Mouse (Mus musculus): ENCODE measurements at regions not wholly inside any gene's neighbourhood (a gene's known extent, or its start where the extent isn't known, plus 50 kb on each side); places are given as distances from the start of the nearest gene placed in this dataset.

GRCm38 (mm10) chr12:58829656-58830055 lies 182.2 kb downstream of the Sec23a start:
- H3ac ChIP-seq (ENCODE audit: control insufficient read depth, insufficient read length, low read depth), result no peak overlapping the region
- H3K36me3 ChIP-seq (ENCODE audit: control insufficient read depth, insufficient read depth), result no peaks in the 10 kb centered on the region
- no peaks in the 10 kb centered on the region for H3K79me3 ChIP-seq (ENCODE audit: low read depth)
- TF ChIP-seq MYOG (IDR thresholded peaks at IDR 0.05; ENCODE audit: control insufficient read depth, extremely low read depth, insufficient read length), result no peak
- no peak for TF ChIP-seq CEBPB (IDR thresholded peaks at IDR 0.05; ENCODE audit: low read depth)
- no peak for TF ChIP-seq CTCF (IDR thresholded peaks at IDR 0.05; ENCODE audit: control insufficient read depth, insufficient read depth, insufficient read length)
- TF ChIP-seq MAX (IDR thresholded peaks at IDR 0.05), result no peak
- TF ChIP-seq USF1 (IDR thresholded peaks at IDR 0.05; ENCODE audit: low read depth), result no peak
- TF ChIP-seq MYOD1 (IDR thresholded peaks at IDR 0.05; ENCODE audit: control insufficient read depth, insufficient read length, low read depth), result no peak
- H3K4me3 ChIP-seq (ENCODE audit: insufficient read depth, poor library complexity, severe bottlenecking), result no peak overlapping the region
- no peaks in the 10 kb centered on the region for H3K27me3 ChIP-seq (ENCODE audit: control insufficient read depth, insufficient read depth, insufficient read length)
- no peaks in the 10 kb centered on the region for H3K79me2 ChIP-seq (ENCODE audit: control insufficient read depth, insufficient read depth)

- TF ChIP-seq MAX (IDR thresholded peaks at IDR 0.05), result no peak
- no peak for TF ChIP-seq MYOD1 (IDR thresholded peaks at IDR 0.05; ENCODE audit: control insufficient read depth, insufficient read length, low read depth)
- no peak for TF ChIP-seq CTCF (IDR thresholded peaks at IDR 0.05; ENCODE audit: control insufficient read depth, insufficient read depth, insufficient read length)
- no peak for TF ChIP-seq FOSL1 (IDR thresholded peaks at IDR 0.05; ENCODE audit: insufficient read depth, low read length, poor library complexity, severe bottlenecking)
- no peak for TF ChIP-seq CEBPB (IDR thresholded peaks at IDR 0.05; ENCODE audit: low read depth)
- TF ChIP-seq MYOG (IDR thresholded peaks at IDR 0.05; ENCODE audit: control insufficient read depth, extremely low read depth, insufficient read length), result no peak
- TF ChIP-seq USF1 (IDR thresholded peaks at IDR 0.05; ENCODE audit: low read depth), result no peak
- Histone ChIP-seq H3K36me3 (ENCODE audit: control insufficient read depth, insufficient read depth) (no peaks in the 10 kb centered on the region), H3K79me2 (ENCODE audit: control insufficient read depth, insufficient read depth) (no peaks in the 10 kb centered on the region), H3ac (ENCODE audit: control insufficient read depth, insufficient read length, low read depth) (no peak overlapping the region), H3K27me3 (ENCODE audit: control insufficient read depth, insufficient read depth, insufficient read length) (no peaks in the 10 kb centered on the region), H3K79me3 (ENCODE audit: low read depth) (no peaks in the 10 kb centered on the region), H3K4me3 (ENCODE audit: insufficient read depth, poor library complexity, severe bottlenecking) (no peak overlapping the region)
Measured at GRCm38 (mm10) chr12:58827864-58828263, 184.0 kb downstream of the Sec23a start.

- no peaks in the 10 kb centered on the region for H3K79me3 ChIP-seq (ENCODE audit: low read depth)
Measured at GRCm38 (mm10) chr12:58825139-58825921, 186.5 kb downstream of the Sec23a start.

GRCm38 (mm10) chr12:58822971-58823370 lies 188.8 kb downstream of the Sec23a start:
- no peaks in the 10 kb centered on the region for H3K79me3 ChIP-seq (ENCODE audit: low read depth)
- TF ChIP-seq FOSL1 (IDR thresholded peaks at IDR 0.05; ENCODE audit: insufficient read depth, low read length, poor library complexity, severe bottlenecking) (no peak), CTCF (IDR thresholded peaks at IDR 0.05; ENCODE audit: control insufficient read depth, insufficient read depth, insufficient read length) (no peak), MAX (IDR thresholded peaks at IDR 0.05) (no peak), USF1 (IDR thresholded peaks at IDR 0.05; ENCODE audit: low read depth) (no peak), MYOD1 (IDR thresholded peaks at IDR 0.05; ENCODE audit: control insufficient read depth, insufficient read length, low read depth) (no peak), CEBPB (IDR thresholded peaks at IDR 0.05; ENCODE audit: low read depth) (no peak), MYOG (IDR thresholded peaks at IDR 0.05; ENCODE audit: control insufficient read depth, extremely low read depth, insufficient read length) (no peak)
- no peaks in the 10 kb centered on the region for H3K27me3 ChIP-seq (ENCODE audit: control insufficient read depth, insufficient read depth, insufficient read length)
- H3K36me3 ChIP-seq (ENCODE audit: control insufficient read depth, insufficient read depth), result no peaks in the 10 kb centered on the region
- no peak overlapping the region for H3K4me3 ChIP-seq (ENCODE audit: insufficient read depth, poor library complexity, severe bottlenecking)
- H3ac ChIP-seq (ENCODE audit: control insufficient read depth, insufficient read length, low read depth), result no peak overlapping the region
- no peaks in the 10 kb centered on the region for H3K79me2 ChIP-seq (ENCODE audit: control insufficient read depth, insufficient read depth)

More at GRCm38 (mm10) chr12:58825139-58825921, 186.5 kb downstream of the Sec23a start:
- Histone ChIP-seq H3ac (ENCODE audit: control insufficient read depth, insufficient read length, low read depth) (no peak overlapping the region), H3K79me2 (ENCODE audit: control insufficient read depth, insufficient read depth) (no peaks in the 10 kb centered on the region), H3K36me3 (ENCODE audit: control insufficient read depth, insufficient read depth) (no peaks in the 10 kb centered on the region), H3K27me3 (ENCODE audit: control insufficient read depth, insufficient read depth, insufficient read length) (no peaks in the 10 kb centered on the region), H3K4me3 (ENCODE audit: insufficient read depth, poor library complexity, severe bottlenecking) (no peak overlapping the region)
- TF ChIP-seq MYOD1 (IDR thresholded peaks at IDR 0.05; ENCODE audit: control insufficient read depth, insufficient read length, low read depth) (no peak), FOSL1 (IDR thresholded peaks at IDR 0.05; ENCODE audit: insufficient read depth, low read length, poor library complexity, severe bottlenecking) (no peak), CEBPB (IDR thresholded peaks at IDR 0.05; ENCODE audit: low read depth) (no peak), USF1 (IDR thresholded peaks at IDR 0.05; ENCODE audit: low read depth) (no peak), MYOG (IDR thresholded peaks at IDR 0.05; ENCODE audit: control insufficient read depth, extremely low read depth, insufficient read length) (no peak), MAX (IDR thresholded peaks at IDR 0.05) (no peak), CTCF (IDR thresholded peaks at IDR 0.05; ENCODE audit: control insufficient read depth, insufficient read depth, insufficient read length) (no peak)

GRCm38 (mm10) chr12:58804068-58804467 lies 207.7 kb downstream of the Sec23a start:
- Histone ChIP-seq H3ac (ENCODE audit: control insufficient read depth, insufficient read length, low read depth) (no peak overlapping the region), H3K36me3 (ENCODE audit: control insufficient read depth, insufficient read depth) (no peaks in the 10 kb centered on the region), H3K79me2 (ENCODE audit: control insufficient read depth, insufficient read depth) (no peaks in the 10 kb centered on the region), H3K27me3 (ENCODE audit: control insufficient read depth, insufficient read depth, insufficient read length) (no peaks in the 10 kb centered on the region), H3K4me3 (ENCODE audit: insufficient read depth, poor library complexity, severe bottlenecking) (no peak overlapping the region), H3K79me3 (ENCODE audit: low read depth) (no peaks in the 10 kb centered on the region)
- TF ChIP-seq USF1 (IDR thresholded peaks at IDR 0.05; ENCODE audit: low read depth), result no peak

- H3K36me3 ChIP-seq (ENCODE audit: control insufficient read depth, insufficient read depth), result no peaks in the 10 kb centered on the region
- no peak overlapping the region for H3ac ChIP-seq (ENCODE audit: control insufficient read depth, insufficient read length, low read depth)
Measured at GRCm38 (mm10) chr12:58802410-58802809, 209.4 kb downstream of the Sec23a start.

More at GRCm38 (mm10) chr12:58802410-58802809, 209.4 kb downstream of the Sec23a start:
- Histone ChIP-seq H3K79me3 (ENCODE audit: low read depth) (no peaks in the 10 kb centered on the region), H3K27me3 (ENCODE audit: control insufficient read depth, insufficient read depth, insufficient read length) (no peaks in the 10 kb centered on the region), H3K79me2 (ENCODE audit: control insufficient read depth, insufficient read depth) (no peaks in the 10 kb centered on the region), H3K4me3 (ENCODE audit: insufficient read depth, poor library complexity, severe bottlenecking) (no peak overlapping the region)
- peak; percentile 14 for TF ChIP-seq CTCF (IDR thresholded peaks at IDR 0.05; ENCODE audit: control insufficient read depth, insufficient read depth, insufficient read length)
- no peak for TF ChIP-seq MYOD1 (IDR thresholded peaks at IDR 0.05; ENCODE audit: control insufficient read depth, insufficient read length, low read depth)

Data from C2C12 (cell line).